ENCODE assay signal across 8 mouse cellular contexts in the genomic region with DNA sequence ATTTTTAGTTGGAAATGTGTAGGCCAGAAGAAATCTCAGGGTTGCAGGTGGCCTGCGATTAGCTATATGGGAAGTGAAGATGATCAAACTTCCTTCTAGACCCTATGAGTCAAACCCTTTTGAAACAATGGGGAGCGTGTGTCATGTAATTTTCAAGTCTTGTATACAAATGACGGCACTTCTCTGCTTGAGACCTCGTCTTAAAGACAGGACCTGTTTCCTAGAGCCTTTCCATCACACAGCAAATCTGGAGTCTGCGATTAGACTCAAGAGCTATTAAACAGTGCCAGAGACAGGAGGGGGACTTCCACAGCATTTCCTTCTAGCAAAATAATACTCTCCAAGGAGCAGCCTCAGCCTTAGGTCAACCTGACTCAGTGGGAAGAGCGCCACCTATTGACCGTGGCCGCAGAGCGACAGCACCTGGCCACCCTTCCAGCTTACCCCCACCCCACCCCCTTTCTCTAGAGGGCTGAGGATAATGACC.
DNase-seq lines count a peak whose midpoint lies in the region; ATAC-seq lines count a peak whose summit lies in the region.
"Had no signal": no experiment of that assay in that cellular context is flagged by ENCODE, and none has a peak within 500 bp of the region (broad histone marks: within the 10 kb centered on the region; RNA-seq: fewer than 3 reads in every experiment).

No protein-coding gene starts in this region.

- H3K4me3 ChIP-seq in limb, embryonic 10.5 days = no peak overlapping the region
- no peak overlapping the region for H3K4me3 ChIP-seq in midbrain, embryonic 12.5 days
- H3K4me3 ChIP-seq: hindbrain, embryonic 15.5 days had no signal

- H3K9me3 ChIP-seq in limb, embryonic 10.5 days (replicated peaks) = no peaks in the 10 kb centered on the region
- no peaks in the 10 kb centered on the region for H3K9me3 ChIP-seq in midbrain, embryonic 12.5 days
- H3K9me3 ChIP-seq: hindbrain, embryonic 15.5 days had no signal

- no peak overlapping the region for H3K4me2 ChIP-seq in midbrain, embryonic 12.5 days (replicated peaks)
- H3K4me2 ChIP-seq: hindbrain, embryonic 15.5 days had no signal

- no peaks in the 10 kb centered on the region for H3K36me3 ChIP-seq in limb, embryonic 10.5 days
- H3K36me3 ChIP-seq in midbrain, embryonic 12.5 days = no peaks in the 10 kb centered on the region
- H3K36me3 ChIP-seq: hindbrain, embryonic 15.5 days had no signal

- peak; percentile 54; the same call in 1 of the 2 replicates for ATAC-seq in erythroid progenitor cell, adult 5-6 weeks (replicated peaks; ENCODE audit: low FRiP score, poor library complexity, severe bottlenecking)
- ATAC-seq in midbrain, embryonic 12.5 days (ENCODE audit: low FRiP score, low read depth) = peak; percentile 70

- no peak overlapping the region for H3K27ac ChIP-seq in limb, embryonic 10.5 days
- no peak overlapping the region for H3K27ac ChIP-seq in midbrain, embryonic 12.5 days (replicated peaks)
- H3K27ac ChIP-seq: hindbrain, embryonic 15.5 days had no signal

- peaks cover 32% of the 10 kb centered on the region for H3K4me1 ChIP-seq in limb, embryonic 10.5 days
- H3K4me1 ChIP-seq in midbrain, embryonic 12.5 days = no peaks in the 10 kb centered on the region
- H3K4me1 ChIP-seq: hindbrain, embryonic 15.5 days had no signal

- 39% methylated on average over 9 of the region's 9 CpGs for WGBS in limb, embryonic 10.5 days
- WGBS in midbrain, embryonic 12.5 days = 44% methylated on average over 9 of the region's 9 CpGs

- intact Hi-C loops in heart, postnatal 10 days (cut with DNase I) = loop anchor here (1.0 to 5.0 kb wide), 5 partner anchors 18 to 359 kb away; a partner anchor contains a TSS

- peak; percentile 43 for DNase-seq in CD4-positive helper T cell, adult 2 months (ENCODE audit: low read depth, low spot score)
- peak; percentile 52 for DNase-seq in NIH3T3 (ENCODE audit: low read depth)
- peak; percentile 74 to 81 for DNase-seq in heart, postnatal 10 days
- peak; percentile 77 for DNase-seq in limb, embryonic 10.5 days (ENCODE audit: low spot score)
- DNase-seq in spleen, postnatal 4 days (ENCODE audit: low spot score in 2 of 2) = peak; percentile 45 to 79

- no peaks in the 10 kb centered on the region for H3K27me3 ChIP-seq in limb, embryonic 10.5 days (ENCODE audit: low read depth, poor library complexity, severe bottlenecking)
- 0 out of 2 replicates have a peak, but pooled peaks cover 3% of the 10 kb centered on the region for H3K27me3 ChIP-seq in midbrain, embryonic 12.5 days
- H3K27me3 ChIP-seq: hindbrain, embryonic 15.5 days had no signal

- no peak overlapping the region for H3K9ac ChIP-seq in midbrain, embryonic 12.5 days (replicated peaks)
- H3K9ac ChIP-seq: hindbrain, embryonic 15.5 days had no signal
